Mouse (Mus musculus): Measurements from ENCODE around the gene Ms4a6d. TPM values are rescaled to one million over a fixed set of nuclear protein-coding genes. Genes with fewer than 3 reads are reported as not detected.

Ms4a6d gene
- polyA plus RNA-seq, 1 experiment from 2014 or later: 6.6 TPM

GRCm38 (mm10) chr19:11623551-11623950 lies 18.9 kb upstream of the Ms4a6d start, which contains the start of gene Ms4a2:
Ms4a2 (minus strand) TSS chr19:11623719.
- Histone ChIP-seq H3K27me3 (ENCODE audit: control insufficient read depth, insufficient read depth, low read length) (no peaks in the 10 kb centered on the region), H3K9ac (ENCODE audit: low read length) (no peak within 1 kb of the TSS), H3K9me3 (replicated peaks; ENCODE audit: control insufficient read depth, low read length) (no peaks in the 10 kb centered on the region), H3K4me3 (replicated peaks; ENCODE audit: low read length) (no peak within 1 kb of the TSS), H3K36me3 (ENCODE audit: control insufficient read depth, insufficient read depth, low read length) (no peaks in the 10 kb centered on the region), H3K4me1 (ENCODE audit: control insufficient read depth, insufficient read depth, low read length) (no peaks in the 10 kb centered on the region), H3K27ac (ENCODE audit: low read length) (no peak within 1 kb of the TSS), H3K4me2 (ENCODE audit: low read depth, low read length) (no peak within 1 kb of the TSS)
- WGBS: 78% methylated on average over 2 of the region's 2 CpGs
- no peak for ATAC-seq (ENCODE audit: insufficient read depth, low FRiP score)

DNA sequence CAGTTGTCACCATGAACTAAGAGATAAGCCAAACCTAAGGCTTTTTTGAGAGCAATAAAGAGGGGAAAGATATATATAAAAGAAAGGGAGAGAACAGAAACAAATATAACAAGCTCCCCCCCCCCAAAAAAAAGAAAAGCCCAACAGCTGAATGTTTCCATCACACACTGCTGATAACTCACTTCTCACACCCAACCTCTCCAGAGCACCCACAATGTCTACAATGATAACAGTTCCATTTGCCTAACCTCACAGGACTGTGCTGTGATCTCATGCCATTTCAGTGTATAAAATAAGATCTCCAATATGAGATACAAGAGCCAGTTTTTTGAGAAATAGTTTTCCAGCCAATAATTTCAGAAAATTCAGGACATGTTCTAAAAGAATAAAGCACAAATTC lies 13.3 kb upstream of the Ms4a6d start:
- ATAC-seq (ENCODE audit: insufficient read depth, low FRiP score): no peak
- H3K9ac ChIP-seq (ENCODE audit: low read length): no peak overlapping the region
- H3K4me1 ChIP-seq (ENCODE audit: control insufficient read depth, insufficient read depth, low read length): no peaks in the 10 kb centered on the region
- H3K4me2 ChIP-seq (ENCODE audit: low read depth, low read length): no peak overlapping the region
- H3K36me3 ChIP-seq (ENCODE audit: control insufficient read depth, insufficient read depth, low read length): no peaks in the 10 kb centered on the region
- no peak overlapping the region for H3K4me3 ChIP-seq (replicated peaks; ENCODE audit: low read length)
- no peak overlapping the region for H3K27ac ChIP-seq (ENCODE audit: low read length)
- no peaks in the 10 kb centered on the region for H3K9me3 ChIP-seq (replicated peaks; ENCODE audit: control insufficient read depth, low read length)
- no peaks in the 10 kb centered on the region for H3K27me3 ChIP-seq (ENCODE audit: control insufficient read depth, insufficient read depth, low read length)

- H3K9ac ChIP-seq (ENCODE audit: low read length): no peak overlapping the region
- no peak overlapping the region for H3K27ac ChIP-seq (ENCODE audit: low read length)
- H3K4me3 ChIP-seq (replicated peaks; ENCODE audit: low read length): no peak overlapping the region
- no peak for ATAC-seq (ENCODE audit: insufficient read depth, low FRiP score)
- 51% methylated on average over 2 of the region's 2 CpGs for WGBS
- H3K27me3 ChIP-seq (ENCODE audit: control insufficient read depth, insufficient read depth, low read length): no peaks in the 10 kb centered on the region
- H3K4me2 ChIP-seq (ENCODE audit: low read depth, low read length): no peak overlapping the region
- H3K9me3 ChIP-seq (replicated peaks; ENCODE audit: control insufficient read depth, low read length): no peaks in the 10 kb centered on the region
- H3K4me1 ChIP-seq (ENCODE audit: control insufficient read depth, insufficient read depth, low read length): no peaks in the 10 kb centered on the region
- no peaks in the 10 kb centered on the region for H3K36me3 ChIP-seq (ENCODE audit: control insufficient read depth, insufficient read depth, low read length)
Measured at GRCm38 (mm10) chr19:11614805-11615204, 10.2 kb upstream of the Ms4a6d start.

DNA sequence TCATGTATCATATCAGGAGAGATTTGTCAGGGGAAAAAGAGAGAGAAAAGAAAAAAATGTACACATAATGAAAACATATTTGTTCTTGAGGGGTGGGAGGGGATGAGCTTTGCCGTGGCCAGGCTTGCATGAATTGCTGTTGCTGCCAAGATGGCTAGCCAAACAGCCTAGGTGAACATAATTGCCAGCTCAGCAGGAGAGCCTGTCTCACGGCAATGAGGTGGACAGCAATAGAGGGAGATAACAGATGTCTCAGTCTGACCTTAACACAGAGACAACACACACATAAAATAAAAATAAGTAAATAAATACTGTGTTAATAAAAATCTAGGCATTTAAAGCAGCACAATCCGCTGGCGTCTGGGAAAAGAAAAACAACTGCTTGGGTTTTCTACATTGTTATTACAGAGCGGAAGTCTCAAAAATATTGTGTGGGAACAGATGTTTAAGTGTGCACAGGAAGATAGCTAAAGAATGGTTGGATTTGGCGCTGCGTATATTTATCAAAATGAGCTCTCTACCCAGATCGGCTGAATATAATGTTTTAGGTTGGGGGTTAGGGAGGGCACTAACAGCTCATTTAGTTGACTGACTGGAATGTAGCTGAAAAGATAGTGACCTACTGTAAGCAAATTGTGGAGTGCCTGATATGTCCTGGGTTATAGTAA lies 9.3 kb upstream of the Ms4a6d start:
- Histone ChIP-seq H3K27ac (ENCODE audit: low read length) (no peak overlapping the region), H3K4me2 (ENCODE audit: low read depth, low read length) (no peak overlapping the region), H3K36me3 (ENCODE audit: control insufficient read depth, insufficient read depth, low read length) (no peaks in the 10 kb centered on the region), H3K27me3 (ENCODE audit: control insufficient read depth, insufficient read depth, low read length) (no peaks in the 10 kb centered on the region), H3K9ac (ENCODE audit: low read length) (no peak overlapping the region), H3K4me1 (ENCODE audit: control insufficient read depth, insufficient read depth, low read length) (no peaks in the 10 kb centered on the region), H3K4me3 (replicated peaks; ENCODE audit: low read length) (no peak overlapping the region), H3K9me3 (replicated peaks; ENCODE audit: control insufficient read depth, low read length) (no peaks in the 10 kb centered on the region)
- WGBS: 48% methylated on average over 8 of the region's 8 CpGs
- no peak for ATAC-seq (ENCODE audit: insufficient read depth, low FRiP score)

- Histone ChIP-seq H3K27ac (ENCODE audit: low read length) (no peak overlapping the region), H3K9me3 (replicated peaks; ENCODE audit: control insufficient read depth, low read length) (no peaks in the 10 kb centered on the region), H3K4me2 (ENCODE audit: low read depth, low read length) (no peak overlapping the region), H3K36me3 (ENCODE audit: control insufficient read depth, insufficient read depth, low read length) (no peaks in the 10 kb centered on the region), H3K4me3 (replicated peaks; ENCODE audit: low read length) (no peak overlapping the region), H3K27me3 (ENCODE audit: control insufficient read depth, insufficient read depth, low read length) (no peaks in the 10 kb centered on the region), H3K9ac (ENCODE audit: low read length) (no peak overlapping the region), H3K4me1 (ENCODE audit: control insufficient read depth, insufficient read depth, low read length) (no peaks in the 10 kb centered on the region)
- 86% methylated on average over 1 of the region's 1 CpGs for WGBS
- ATAC-seq (ENCODE audit: insufficient read depth, low FRiP score): no peak
Measured at GRCm38 (mm10) chr19:11613084-11613483, 8.4 kb upstream of the Ms4a6d start.

- no peak overlapping the region for H3K4me2 ChIP-seq (ENCODE audit: low read depth, low read length)
- H3K27me3 ChIP-seq (ENCODE audit: control insufficient read depth, insufficient read depth, low read length): no peaks in the 10 kb centered on the region
- H3K9me3 ChIP-seq (replicated peaks; ENCODE audit: control insufficient read depth, low read length): no peaks in the 10 kb centered on the region
- ATAC-seq (ENCODE audit: insufficient read depth, low FRiP score): no peak
- H3K36me3 ChIP-seq (ENCODE audit: control insufficient read depth, insufficient read depth, low read length): no peaks in the 10 kb centered on the region
- H3K27ac ChIP-seq (ENCODE audit: low read length): no peak overlapping the region
- H3K4me3 ChIP-seq (replicated peaks; ENCODE audit: low read length): no peak overlapping the region
- no peak overlapping the region for H3K9ac ChIP-seq (ENCODE audit: low read length)
- no peaks in the 10 kb centered on the region for H3K4me1 ChIP-seq (ENCODE audit: control insufficient read depth, insufficient read depth, low read length)
- 25% methylated on average over 2 of the region's 2 CpGs for WGBS
Measured at GRCm38 (mm10) chr19:11612293-11612692, 7.6 kb upstream of the Ms4a6d start.

DNA sequence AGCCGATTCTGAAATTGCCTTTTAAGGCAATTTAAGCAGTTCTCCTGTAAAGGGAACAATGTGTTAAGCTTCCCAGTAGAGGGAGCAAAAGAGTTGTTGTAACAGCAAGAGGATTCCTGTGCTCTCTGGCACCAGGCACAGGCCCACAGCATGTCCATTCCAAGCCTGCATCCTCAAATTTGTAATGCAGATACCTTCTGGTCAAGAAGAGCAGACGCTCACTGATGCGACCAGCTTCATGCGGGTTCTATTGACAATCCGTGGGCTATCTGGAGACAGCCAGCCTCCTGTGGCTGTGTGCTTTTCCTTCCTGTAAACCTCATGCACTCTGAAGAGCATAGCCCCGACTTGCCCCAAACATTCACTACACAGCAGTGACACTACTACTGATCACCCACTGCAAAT lies 6.9 kb upstream of the Ms4a6d start:
- Histone ChIP-seq H3K9ac (ENCODE audit: low read length) (no peak overlapping the region), H3K27me3 (ENCODE audit: control insufficient read depth, insufficient read depth, low read length) (no peaks in the 10 kb centered on the region), H3K9me3 (replicated peaks; ENCODE audit: control insufficient read depth, low read length) (no peaks in the 10 kb centered on the region), H3K4me2 (ENCODE audit: low read depth, low read length) (no peak overlapping the region), H3K4me1 (ENCODE audit: control insufficient read depth, insufficient read depth, low read length) (no peaks in the 10 kb centered on the region), H3K36me3 (ENCODE audit: control insufficient read depth, insufficient read depth, low read length) (no peaks in the 10 kb centered on the region), H3K27ac (ENCODE audit: low read length) (no peak overlapping the region), H3K4me3 (replicated peaks; ENCODE audit: low read length) (no peak overlapping the region)
- 17% methylated on average over 6 of the region's 6 CpGs for WGBS
- ATAC-seq (ENCODE audit: insufficient read depth, low FRiP score): no peak

- WGBS: 6% methylated on average over 1 of the region's 1 CpGs
- no peak overlapping the region for H3K9ac ChIP-seq (ENCODE audit: low read length)
- H3K27me3 ChIP-seq (ENCODE audit: control insufficient read depth, insufficient read depth, low read length): no peaks in the 10 kb centered on the region
- H3K4me3 ChIP-seq (replicated peaks; ENCODE audit: low read length): no peak overlapping the region
- H3K4me1 ChIP-seq (ENCODE audit: control insufficient read depth, insufficient read depth, low read length): no peaks in the 10 kb centered on the region
- no peak for ATAC-seq (ENCODE audit: insufficient read depth, low FRiP score)
- H3K27ac ChIP-seq (ENCODE audit: low read length): no peak overlapping the region
- no peak overlapping the region for H3K4me2 ChIP-seq (ENCODE audit: low read depth, low read length)
- no peaks in the 10 kb centered on the region for H3K36me3 ChIP-seq (ENCODE audit: control insufficient read depth, insufficient read depth, low read length)
- H3K9me3 ChIP-seq (replicated peaks; ENCODE audit: control insufficient read depth, low read length): no peaks in the 10 kb centered on the region
Measured at GRCm38 (mm10) chr19:11608172-11608571, 3.5 kb upstream of the Ms4a6d start.

DNA sequence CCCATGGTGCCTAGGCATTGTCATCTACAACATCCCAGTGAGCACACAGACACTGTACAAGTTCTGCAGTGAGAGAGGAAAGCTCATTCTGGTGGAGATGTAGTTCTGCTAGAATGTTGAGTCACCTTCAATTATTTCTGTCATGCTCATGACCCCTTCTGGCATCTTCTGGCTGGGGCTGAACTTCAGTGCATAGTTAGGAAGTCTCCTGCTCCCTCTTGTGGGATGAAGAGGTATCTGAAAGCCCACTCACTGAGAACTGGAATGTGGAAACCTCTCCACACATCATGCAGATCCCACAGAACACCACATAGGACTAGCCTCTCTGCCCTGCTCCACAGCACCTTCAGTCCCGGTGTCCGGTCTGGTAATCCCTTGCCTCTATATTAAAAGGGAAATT lies 2.6 kb downstream of the Ms4a6d start:
- Histone ChIP-seq H3K36me3 (ENCODE audit: control insufficient read depth, insufficient read depth, low read length) (no peaks in the 10 kb centered on the region), H3K4me3 (replicated peaks; ENCODE audit: low read length) (no peak overlapping the region), H3K27me3 (ENCODE audit: control insufficient read depth, insufficient read depth, low read length) (no peaks in the 10 kb centered on the region), H3K27ac (ENCODE audit: low read length) (no peak overlapping the region), H3K4me2 (ENCODE audit: low read depth, low read length) (no peak overlapping the region), H3K9me3 (replicated peaks; ENCODE audit: control insufficient read depth, low read length) (no peaks in the 10 kb centered on the region), H3K9ac (ENCODE audit: low read length) (no peak overlapping the region), H3K4me1 (ENCODE audit: control insufficient read depth, insufficient read depth, low read length) (no peaks in the 10 kb centered on the region)
- no peak for ATAC-seq (ENCODE audit: insufficient read depth, low FRiP score)
- WGBS: 82% methylated on average over 2 of the region's 2 CpGs

All from stomach, embryonic 16.5 days (tissue).